Mouse (Mus musculus) kidney, postnatal 25 days (tissue): Measurements from ENCODE around the gene Gm9195.
A peak's percentile ranks its signal among the peaks of the same experiment; 100 is the strongest.

Source experiments
- DNase-seq, 2 experiments: peaks; one replicate each; pipeline ENCODE4 v3.0.0; 2021; ENCODE audit warnings: mixed read lengths in 2 of 2

Gene Gm9195

GRCm38 (mm10) chr14:72442936-72443335, 48.7 kb downstream of the Gm9195 start:
- DNase-seq, result no peak

GRCm38 (mm10) chr14:72440929-72441328, 50.7 kb downstream of the Gm9195 start:
- DNase-seq, result no peak

GRCm38 (mm10) chr14:72440436-72440835, 51.2 kb downstream of the Gm9195 start:
- no peak for DNase-seq

- DNase-seq, result no peak
These were observed 52.7 kb downstream of the Gm9195 start for GRCm38 (mm10) chr14:72438976-72439375.

- peak; percentile 57 to 72 for DNase-seq
These were observed 101.9 kb downstream of the Gm9195 start for GRCm38 (mm10) chr14:72389696-72390095.

GRCm38 (mm10) chr14:72389288-72389687, 102.3 kb downstream of the Gm9195 start:
- no peak for DNase-seq

GRCm38 (mm10) chr14:72377224-72377623, 114.4 kb downstream of the Gm9195 start:
- DNase-seq, result peak; percentile 48 to 77
